Mouse (Mus musculus) C2C12 (cell line): ENCODE results near the gene Calm3. TPM values are rescaled to one million over a fixed set of nuclear protein-coding genes. Genes with fewer than 3 reads are reported as not detected.

Experiments
- H3K27me3 ChIP-seq: one replicate; pipeline ENCODE4 v1.6.1; 2011; ENCODE audit not compliant: control insufficient read depth, insufficient read depth, insufficient read length
- H3K36me3 ChIP-seq: one replicate; pipeline ENCODE4 v1.6.1; 2011; ENCODE audit not compliant: control insufficient read depth, insufficient read depth
- H3K4me3 ChIP-seq: one replicate; pipeline ENCODE4 v1.5.1; 2011; ENCODE audit warnings: mild to moderate bottlenecking, control low read depth; ENCODE audit not compliant: poor library complexity, insufficient read depth, severe bottlenecking
- H3K79me2 ChIP-seq: one replicate; pipeline ENCODE4 v1.6.1; 2011; ENCODE audit not compliant: control insufficient read depth, insufficient read depth
- H3K79me3 ChIP-seq: one replicate; pipeline ENCODE4 v1.6.1; 2011; ENCODE audit warnings: low read depth, control low read depth
- H3ac ChIP-seq: one replicate; pipeline ENCODE3; 2011; ENCODE audit warnings: low read depth; ENCODE audit not compliant: control insufficient read depth, insufficient read length
- CEBPB ChIP-seq: IDR thresholded peaks from one replicate; pipeline ENCODE4 v1.6.1; 2011; ENCODE audit warnings: low read depth, mild to moderate bottlenecking, control low read depth, moderate library complexity
- CTCF ChIP-seq: IDR thresholded peaks from one replicate; pipeline ENCODE4 v1.5.1; 2011; ENCODE audit not compliant: control insufficient read depth, insufficient read depth, insufficient read length
- FOSL1 ChIP-seq: IDR thresholded peaks from one replicate; pipeline ENCODE4 v1.8.0; 2011; ENCODE audit warnings: mild to moderate bottlenecking, low read length; ENCODE audit not compliant: poor library complexity, insufficient read depth, severe bottlenecking
- MAX ChIP-seq: IDR thresholded peaks from one replicate; pipeline ENCODE4 v1.6.1; 2011; ENCODE audit warnings: mild to moderate bottlenecking, control low read depth
- MYOD1 ChIP-seq: IDR thresholded peaks from one replicate; pipeline ENCODE4 v1.6.1; 2011; ENCODE audit warnings: low read depth; ENCODE audit not compliant: control insufficient read depth, insufficient read length
- MYOG ChIP-seq: IDR thresholded peaks from one replicate; pipeline ENCODE4 v1.6.1; 2011; ENCODE audit not compliant: control insufficient read depth, insufficient read length; ENCODE audit errors: extremely low read depth
- USF1 ChIP-seq: IDR thresholded peaks from one replicate; pipeline ENCODE4 v1.6.1; 2011; ENCODE audit warnings: low read depth, mild to moderate bottlenecking, control low read depth, moderate library complexity
- polyA plus RNA-seq: library from polyadenylated mRNA; unstranded; fragments of >200 nt; fragmentation: generic; extraction: Trizol; gene quantifications from one replicate; pipeline ENCODE4 v1.2.1, GENCODE M21; 2012; ENCODE audit warnings: missing spikeins

Calm3 gene
- polyA plus RNA-seq, 1 experiment: 365 TPM

DNA sequence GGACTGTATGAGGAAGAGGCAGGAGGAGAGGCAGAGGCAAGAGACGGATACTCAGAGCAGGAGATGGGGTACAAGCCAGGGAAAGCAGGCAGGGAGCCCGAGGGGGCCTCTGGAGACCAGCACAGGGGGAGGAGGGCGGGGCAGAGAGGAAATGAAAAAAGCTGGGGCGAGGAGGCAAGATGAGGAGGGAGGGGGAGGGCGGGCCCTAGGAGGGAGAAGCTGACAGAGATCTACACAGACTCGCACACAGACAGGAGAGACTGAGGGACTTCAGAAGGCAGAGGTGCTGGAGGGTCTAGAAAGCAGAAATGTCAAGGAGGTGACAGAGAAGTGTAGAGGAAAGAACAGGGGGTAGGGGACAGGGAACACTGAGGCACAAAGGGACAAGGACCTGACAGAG, 17.6 kb downstream of the Calm3 start, which contains the start of gene Ptgir:
TSS of gene Ptgir (plus strand) at position 210 of the 400 bp plus-strand sequence.
- no peak within 1 kb of the TSS for H3K4me3 ChIP-seq

DNA sequence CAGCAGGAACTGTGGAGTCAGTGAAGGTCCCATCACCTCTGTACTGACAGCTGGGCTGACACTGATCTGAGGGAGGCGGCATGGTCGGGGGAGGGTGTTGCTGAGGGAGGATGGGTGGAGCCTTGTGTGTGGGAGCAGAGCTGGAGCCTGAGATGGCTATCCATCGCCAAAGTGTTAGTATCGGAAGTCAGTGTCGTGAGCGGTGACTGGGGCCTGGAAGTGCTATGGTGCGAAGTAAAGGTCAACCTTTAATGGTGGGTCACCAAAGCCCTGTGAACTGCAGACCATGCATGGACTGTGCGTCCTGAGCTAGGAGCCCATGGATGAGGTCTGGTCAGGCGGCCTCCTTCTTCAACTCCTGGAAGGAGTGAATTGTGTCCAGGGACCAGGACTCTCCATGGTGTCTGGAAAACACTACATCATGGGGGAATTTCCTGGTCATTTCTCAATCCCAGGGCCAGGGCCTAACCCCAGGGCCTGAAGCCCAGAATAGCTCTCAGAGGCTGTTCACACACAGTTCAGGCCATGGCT, 18.4 kb downstream of the Calm3 start:
- H3K36me3 ChIP-seq: no peaks in the 10 kb centered on the region
- H3K79me2 ChIP-seq: peaks cover 23% of the 10 kb centered on the region
- H3K4me3 ChIP-seq: no peak overlapping the region
- H3K79me3 ChIP-seq: peaks cover 6% of the 10 kb centered on the region
- no peak for TF ChIP-seq CEBPB
- peak; percentile 14 for TF ChIP-seq MYOD1
- TF ChIP-seq FOSL1: no peak
- TF ChIP-seq USF1: no peak
- H3K27me3 ChIP-seq: no peaks in the 10 kb centered on the region
- peak overlapping the region; percentile 2 for H3ac ChIP-seq

More for the DNA sequence above, 17.6 kb downstream of the Calm3 start, which contains the start of gene Ptgir:
- Histone ChIP-seq H3K79me3 (peaks cover 6% of the 10 kb centered on the region), H3K36me3 (no peaks in the 10 kb centered on the region), H3ac (peak within 1 kb of the TSS; percentile 2), H3K79me2 (peaks cover 23% of the 10 kb centered on the region), H3K27me3 (no peaks in the 10 kb centered on the region)
- no peak for TF ChIP-seq CTCF
- TF ChIP-seq CEBPB: no peak
- TF ChIP-seq FOSL1: no peak
- no peak for TF ChIP-seq MYOD1
- no peak for TF ChIP-seq MAX
- TF ChIP-seq MYOG: no peak
- no peak for TF ChIP-seq USF1

DNA sequence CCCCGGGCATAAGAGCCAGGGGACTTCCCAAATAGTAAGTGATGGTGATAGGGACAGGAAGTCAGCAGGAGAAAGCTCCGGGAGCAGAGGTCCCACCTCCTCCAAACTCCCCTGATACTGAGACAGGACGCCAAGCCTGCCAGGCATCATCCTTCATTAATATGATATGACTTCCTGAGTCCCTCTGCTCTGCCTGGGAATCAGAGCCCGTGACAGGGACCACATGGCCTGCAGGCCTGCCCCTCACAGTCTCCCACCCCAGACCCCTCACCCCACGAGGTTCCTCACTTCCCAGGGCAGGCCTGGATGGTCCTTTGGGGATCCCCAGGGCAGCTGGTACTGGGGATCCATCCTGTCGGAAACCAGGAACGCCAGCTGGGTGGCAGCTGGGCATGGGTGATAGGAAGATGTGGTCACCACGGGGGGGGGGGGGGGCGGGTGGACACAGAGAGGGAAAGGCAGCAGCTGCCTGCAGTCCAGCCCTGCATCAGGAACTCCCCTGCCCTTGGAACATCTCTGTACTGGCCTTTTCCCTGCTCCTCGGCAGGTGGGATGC, 19.7 kb downstream of the Calm3 start:
- no peak overlapping the region for H3K4me3 ChIP-seq
- H3K79me2 ChIP-seq: peaks cover 18% of the 10 kb centered on the region
- no peak for TF ChIP-seq CEBPB
- TF ChIP-seq FOSL1: no peak
- TF ChIP-seq MYOD1: peak; percentile 95
- H3K27me3 ChIP-seq: no peaks in the 10 kb centered on the region
- no peak overlapping the region for H3ac ChIP-seq
- no peaks in the 10 kb centered on the region for H3K36me3 ChIP-seq
- H3K79me3 ChIP-seq: peaks cover 6% of the 10 kb centered on the region

DNA sequence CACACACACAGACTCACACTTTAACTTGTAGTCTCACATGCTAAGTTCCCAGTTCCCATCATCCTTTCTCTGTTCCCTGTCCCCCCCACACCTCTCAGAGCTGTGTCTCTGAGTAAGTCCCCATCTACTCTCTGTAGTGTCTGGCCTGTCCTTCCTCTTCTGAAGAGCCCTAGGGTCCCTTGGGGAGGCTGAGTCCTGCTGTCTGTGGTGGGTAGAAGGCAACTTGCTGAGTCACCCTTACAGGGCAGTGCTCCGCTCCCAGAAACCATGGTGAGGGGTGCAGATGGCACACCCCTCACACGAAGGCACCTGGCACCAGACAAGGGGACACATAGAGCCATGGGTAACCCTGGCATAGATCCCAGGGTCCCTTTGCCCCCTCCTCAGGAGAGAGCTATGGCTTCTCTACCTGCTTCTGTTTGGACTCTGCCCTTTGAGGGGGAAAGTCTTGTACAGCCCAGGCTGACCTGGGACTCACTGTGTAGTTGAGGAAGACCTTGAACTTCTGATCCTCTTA, 20.4 kb downstream of the Calm3 start:
- Histone ChIP-seq H3K27me3 (no peaks in the 10 kb centered on the region), H3K4me3 (no peak overlapping the region), H3K36me3 (no peaks in the 10 kb centered on the region), H3ac (no peak overlapping the region), H3K79me2 (peaks cover 11% of the 10 kb centered on the region), H3K79me3 (peaks cover 6% of the 10 kb centered on the region)
- TF ChIP-seq MYOG (no peak), FOSL1 (no peak), CTCF (no peak), CEBPB (no peak), USF1 (no peak), MYOD1 (no peak), MAX (no peak)

DNA sequence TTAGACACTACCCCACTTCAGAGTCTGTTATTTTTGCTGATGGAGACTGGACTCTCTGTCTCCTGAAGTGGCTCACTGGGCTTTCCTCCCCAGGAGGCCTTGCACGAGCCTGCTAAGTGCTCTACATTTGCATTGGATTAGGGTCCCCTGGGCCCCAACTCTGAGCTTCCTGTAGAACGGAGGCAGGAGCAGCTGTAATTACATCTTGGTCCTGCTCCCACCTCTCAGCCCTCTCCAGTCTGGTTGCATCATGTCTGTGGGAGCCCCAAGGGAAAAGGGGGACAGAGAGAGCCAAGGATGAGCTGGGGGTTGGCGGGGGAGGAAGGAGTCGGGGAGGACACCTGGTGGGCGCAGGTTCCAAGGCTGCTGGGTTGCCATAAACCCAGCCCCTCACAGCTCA, 23.4 kb downstream of the Calm3 start:
- no peak overlapping the region for H3ac ChIP-seq
- peak; percentile 17 for TF ChIP-seq CEBPB
- no peak for TF ChIP-seq USF1
- peaks cover 1% of the 10 kb centered on the region for H3K79me3 ChIP-seq
- no peaks in the 10 kb centered on the region for H3K27me3 ChIP-seq
- no peaks in the 10 kb centered on the region for H3K36me3 ChIP-seq
- no peaks in the 10 kb centered on the region for H3K79me2 ChIP-seq
- H3K4me3 ChIP-seq: no peak overlapping the region

GRCm38 (mm10) chr7:16895511-16895910, 28.4 kb downstream of the Calm3 start:
- TF ChIP-seq MYOD1 (no peak), MYOG (no peak), CEBPB (no peak), FOSL1 (no peak), USF1 (no peak), MAX (no peak), CTCF (no peak)
- Histone ChIP-seq H3K79me2 (no peaks in the 10 kb centered on the region), H3ac (no peak overlapping the region), H3K27me3 (no peaks in the 10 kb centered on the region), H3K4me3 (no peak overlapping the region), H3K79me3 (no peaks in the 10 kb centered on the region), H3K36me3 (no peaks in the 10 kb centered on the region)
